Mouse (Mus musculus) monocyte, adult 2 months (primary cell): ENCODE results near the gene Mroh2a.
A peak's percentile ranks its signal among the peaks of the same experiment; 100 is the strongest.

Source experiments
- DNase-seq, 2 experiments: peaks; one replicate each; pipeline ENCODE4 v3.0.0; 2022; ENCODE audit warnings: low spot score in 2 of 2, low read depth in 1 of 2

Gene Mroh2a

DNA sequence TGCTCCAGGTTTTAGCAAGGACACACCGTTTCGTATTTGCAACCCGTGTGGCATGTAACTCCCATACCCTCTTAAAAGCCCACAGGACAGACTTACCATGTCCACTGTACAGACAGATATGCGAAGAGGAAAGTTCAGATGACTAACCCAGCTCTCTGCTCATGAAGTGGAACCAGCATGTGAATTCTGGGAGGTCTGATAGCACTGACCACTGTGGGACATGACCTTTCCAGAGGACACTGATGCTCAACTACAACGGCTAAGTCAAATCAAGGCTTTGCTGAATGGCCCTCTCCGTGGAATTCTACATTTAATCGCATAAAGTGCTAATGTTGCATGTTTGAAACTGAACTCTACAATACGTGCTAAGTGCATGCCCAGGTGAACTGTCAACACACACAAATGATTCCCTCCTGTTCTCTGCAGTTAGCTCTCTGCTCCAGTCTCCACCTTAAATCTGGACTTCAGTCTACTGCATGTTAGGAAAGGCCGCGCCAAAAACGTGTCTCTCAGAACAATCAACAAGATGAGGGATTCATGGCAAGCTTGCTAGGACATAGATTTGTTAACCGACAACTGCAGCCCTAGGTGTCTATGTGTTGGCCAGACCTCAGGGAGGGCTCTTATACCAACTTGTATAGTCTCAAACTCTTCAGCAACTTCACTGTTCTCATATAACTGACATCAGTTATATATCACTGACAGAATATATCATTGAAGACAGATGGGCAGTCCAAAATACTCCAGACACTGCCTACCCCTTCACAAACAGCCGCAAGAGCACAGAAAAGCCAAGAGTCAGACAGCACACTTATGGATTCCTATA lies 49.1 kb downstream of the Mroh2a start:
- DNase-seq = no peak

DNA sequence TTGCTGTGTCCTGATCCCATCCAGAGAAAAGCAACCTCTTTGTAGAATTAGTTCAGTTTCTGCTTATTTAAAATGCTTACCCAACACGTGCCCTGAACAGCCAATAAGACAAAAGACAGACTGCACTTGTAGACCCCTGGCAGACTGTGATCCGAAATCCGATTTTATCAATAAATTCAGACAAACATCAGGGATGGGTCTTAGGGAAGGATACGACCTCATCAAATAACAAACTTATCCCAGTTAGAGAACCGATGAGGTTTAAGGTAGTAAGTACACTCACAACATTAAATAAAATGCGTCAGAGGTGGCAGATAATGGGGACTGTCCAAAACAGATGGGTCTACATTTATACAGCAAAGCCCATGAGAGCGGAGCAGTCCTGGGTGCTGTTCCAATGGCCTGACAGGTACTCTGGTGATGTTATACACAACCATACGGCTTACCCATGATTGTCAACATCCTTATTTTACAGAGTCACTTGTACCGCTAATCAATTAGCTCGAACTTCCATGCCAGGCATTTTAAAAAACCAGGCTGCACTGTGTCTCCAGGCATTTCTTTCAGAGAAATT lies 49.8 kb downstream of the Mroh2a start:
- no peak for DNase-seq

GRCm38 (mm10) chr1:88277098-88277817 lies 50.5 kb downstream of the Mroh2a start, which contains the start of the genes Hjurp and Trpm8:
Gene Hjurp, minus strand, starts transcription at chr1:88277633.
Gene Trpm8, plus strand, starts transcription at chr1:88277661.
- peak; percentile 100 for DNase-seq

DNA sequence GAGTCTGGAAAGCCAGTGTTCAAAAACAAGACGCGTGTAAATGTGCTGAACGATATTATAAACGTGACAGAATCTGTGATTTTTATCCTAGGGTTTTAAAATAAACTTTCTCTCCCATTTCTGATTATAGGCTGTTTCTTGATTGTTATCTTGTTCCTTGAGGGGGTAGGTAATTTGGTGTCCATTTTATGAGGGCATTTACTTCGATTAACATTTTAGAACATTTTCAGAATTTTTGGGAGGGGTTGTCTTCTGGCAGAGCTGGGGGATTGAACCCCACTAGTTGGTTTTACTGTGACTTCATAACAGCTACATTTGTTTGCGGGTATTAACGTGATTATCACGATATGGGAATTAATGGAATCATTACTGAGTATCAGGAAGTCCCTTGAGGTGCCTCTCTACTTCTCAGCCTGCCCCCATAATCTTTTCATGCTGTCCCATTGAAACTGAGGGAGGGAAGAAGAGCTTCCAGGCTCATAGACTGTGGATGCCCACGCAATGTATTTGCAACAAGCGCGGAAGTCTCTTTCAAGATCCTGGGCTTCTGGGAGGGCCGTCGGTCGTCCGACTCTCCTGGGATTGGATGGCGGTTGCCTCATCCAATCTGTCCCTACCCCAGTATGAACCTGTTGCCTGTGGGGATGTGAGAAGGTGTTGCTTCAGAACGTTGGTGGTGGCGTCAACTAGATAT lies 51.2 kb downstream of the Mroh2a start:
- DNase-seq = no peak

DNA sequence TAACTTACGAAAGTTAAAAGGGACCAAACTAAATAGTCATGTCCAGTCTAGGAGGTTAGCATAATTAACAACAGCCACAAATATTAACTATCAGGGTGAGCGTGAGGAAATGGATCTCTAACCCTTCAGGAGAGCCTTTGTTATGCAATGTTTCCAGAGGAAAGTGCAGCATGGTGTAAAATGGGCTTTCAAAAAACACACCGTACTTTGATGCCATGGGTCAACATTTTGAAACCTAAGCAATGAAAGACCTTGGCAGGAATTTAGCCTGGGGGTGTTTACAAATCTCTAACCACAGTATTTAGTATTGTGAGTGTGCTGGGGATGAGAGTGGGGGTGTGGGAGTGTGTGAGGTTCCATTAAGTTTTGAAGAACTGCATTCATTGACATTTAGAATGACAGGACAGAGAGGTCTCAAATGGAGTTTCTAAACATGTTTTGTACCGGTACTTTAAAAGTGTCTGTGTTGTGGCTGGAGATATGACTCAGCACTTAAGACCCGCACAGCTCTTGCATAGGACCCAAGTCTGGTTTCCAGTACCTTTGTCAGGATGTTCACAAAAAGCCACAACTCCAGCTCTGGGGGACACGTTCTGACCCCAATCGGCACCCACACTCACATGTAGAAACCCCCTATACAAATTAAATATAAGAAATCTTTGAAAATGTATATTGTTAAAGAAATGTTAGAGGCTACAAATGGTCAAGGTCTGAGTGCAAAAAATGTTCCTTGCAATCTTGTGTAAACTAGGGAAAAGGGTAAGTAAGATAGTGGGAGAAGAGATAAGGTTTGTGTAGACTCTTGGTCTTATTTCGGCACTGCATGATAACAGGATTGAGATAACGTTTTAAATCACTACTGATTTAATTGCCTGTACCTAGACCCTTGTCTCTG lies 52.6 kb downstream of the Mroh2a start:
- no peak for DNase-seq

DNA sequence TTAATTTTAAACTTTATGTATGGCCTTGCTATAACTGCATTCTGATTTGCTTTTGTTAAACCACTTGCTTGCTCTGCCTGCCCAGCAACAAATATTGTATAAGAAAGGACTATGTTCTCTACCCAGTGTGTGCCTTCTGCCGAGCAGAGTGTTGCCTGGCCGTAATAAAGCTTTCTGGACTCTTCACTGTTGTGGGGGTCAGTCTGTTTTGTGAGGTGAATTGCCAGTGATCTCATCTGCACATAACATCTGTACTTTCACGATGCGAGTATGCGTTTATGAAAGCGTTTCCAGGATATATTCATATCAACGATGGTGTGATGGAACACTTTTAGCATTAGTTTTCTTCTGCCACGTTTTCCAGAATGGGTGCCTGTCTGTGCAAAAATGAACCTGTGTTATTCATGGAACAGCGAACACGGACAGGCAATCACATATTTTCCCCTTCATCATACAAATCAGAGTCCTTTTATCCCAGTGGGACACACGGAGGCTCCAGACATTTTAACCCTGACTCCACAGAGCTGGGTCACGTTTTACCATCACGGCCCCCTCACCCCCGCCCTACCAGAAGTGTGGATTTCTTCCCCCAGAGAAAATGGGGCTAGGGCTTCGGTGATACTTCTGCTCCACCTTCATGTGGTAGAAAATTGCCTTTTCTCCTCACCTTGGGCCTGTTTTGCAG lies 53.4 kb downstream of the Mroh2a start:
- no peak for DNase-seq

DNA sequence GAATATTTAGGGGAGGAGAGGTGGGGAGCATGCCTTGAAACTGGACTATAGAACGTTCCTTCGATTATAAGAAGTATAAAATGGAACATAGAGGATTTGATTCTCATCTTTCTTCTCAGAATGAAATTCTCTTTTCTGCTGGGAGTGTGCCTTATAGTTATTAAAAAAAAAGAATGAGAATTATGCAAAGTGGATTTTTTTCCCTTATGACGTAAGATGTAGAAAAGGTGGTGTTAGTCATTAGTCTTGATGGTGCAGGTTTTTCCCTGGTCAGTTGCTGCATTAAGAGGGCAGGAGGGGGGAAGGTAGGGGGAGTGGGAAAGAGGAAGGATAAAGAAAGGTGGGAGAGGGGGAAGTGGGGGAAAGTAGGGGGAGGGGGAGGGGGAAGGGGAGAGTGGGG lies 55.5 kb downstream of the Mroh2a start:
- no peak for DNase-seq

- peak in 1 of 2 experiments; percentile 25 for DNase-seq
Observed at GRCm38 (mm10) chr1:88283376-88284227, 56.8 kb downstream of the Mroh2a start.

GRCm38 (mm10) chr1:88284228-88284945 lies 57.6 kb downstream of the Mroh2a start:
- DNase-seq = no peak

GRCm38 (mm10) chr1:88284946-88285320 lies 58.1 kb downstream of the Mroh2a start:
- DNase-seq = peak in 1 of 2 experiments; percentile 39

DNA sequence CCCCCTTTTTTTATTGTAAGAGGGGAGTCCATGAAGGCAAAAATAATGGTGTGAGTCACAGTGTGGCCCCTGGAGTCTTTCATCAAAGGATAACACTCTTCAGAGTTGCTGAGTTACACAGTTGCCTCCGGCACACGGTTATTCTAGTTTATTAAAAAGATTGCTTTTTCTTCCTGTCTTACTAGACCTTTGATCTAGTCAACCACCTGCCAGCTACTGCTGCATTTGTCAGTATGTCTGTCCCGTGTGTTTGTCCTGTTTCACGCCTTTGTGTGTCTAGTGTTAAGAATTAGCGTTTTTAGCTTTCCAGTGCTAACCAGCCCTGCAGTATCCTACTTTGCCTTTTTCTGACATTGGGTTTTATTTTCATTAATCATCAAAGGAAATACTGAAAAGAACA lies 58.9 kb downstream of the Mroh2a start:
- DNase-seq = no peak

DNA sequence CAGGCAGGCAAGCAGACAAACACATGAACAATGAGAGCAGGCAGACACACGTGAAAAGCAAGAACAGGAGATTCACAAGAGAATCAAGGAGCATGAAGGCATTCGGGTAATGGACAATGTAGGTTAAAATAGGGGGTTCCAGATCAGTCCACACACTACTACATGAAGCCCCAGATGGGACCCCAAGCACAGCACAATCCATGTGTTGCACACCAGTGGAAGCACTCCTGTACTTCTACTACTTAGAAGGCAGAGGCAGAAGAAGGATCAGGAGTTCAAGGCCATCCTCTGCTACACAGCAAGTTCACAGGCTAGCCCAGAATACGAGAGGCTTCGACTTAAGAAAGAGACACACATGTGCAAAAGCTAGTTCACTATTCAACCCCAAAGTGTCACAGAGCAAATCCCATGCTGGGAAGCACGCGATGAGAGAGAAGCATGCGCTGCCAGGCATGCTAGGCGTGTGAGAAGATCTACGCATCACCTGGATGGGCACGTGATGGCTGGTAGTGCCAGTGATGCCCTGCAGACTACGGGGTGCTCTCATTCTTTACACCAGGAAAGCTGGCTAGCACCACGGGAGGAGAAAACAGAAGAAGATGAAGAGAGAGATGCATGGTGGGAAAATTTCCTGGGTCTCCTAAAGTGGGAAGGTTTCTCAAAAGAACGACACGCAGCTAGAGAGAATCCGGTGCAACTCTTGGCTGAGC lies 59.5 kb downstream of the Mroh2a start:
- no peak for DNase-seq

- DNase-seq = no peak
Observed at GRCm38 (mm10) chr1:88286887-88287696, 60.3 kb downstream of the Mroh2a start.

- DNase-seq = peak in 1 of 2 experiments; percentile 63
Observed at GRCm38 (mm10) chr1:88287697-88287980, 60.9 kb downstream of the Mroh2a start.

GRCm38 (mm10) chr1:88288056-88288788 lies 61.4 kb downstream of the Mroh2a start:
- no peak for DNase-seq

DNA sequence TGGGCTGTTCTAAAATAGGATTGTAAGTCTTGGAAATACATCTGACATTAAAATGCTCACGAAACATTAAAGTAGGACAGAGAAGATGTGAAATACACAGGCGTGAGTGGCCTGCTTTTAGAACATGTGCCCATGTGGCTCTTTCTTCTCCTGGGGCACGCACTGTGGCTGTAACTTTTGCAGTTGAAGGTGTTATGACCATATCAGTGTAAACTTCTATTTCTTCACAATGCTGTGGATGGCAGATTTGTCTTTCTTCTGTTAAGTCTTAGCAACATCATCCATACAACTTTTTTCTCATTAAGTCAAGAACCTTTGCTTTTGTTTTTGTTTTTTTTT lies 62.0 kb downstream of the Mroh2a start:
- DNase-seq = no peak
